Mouse (Mus musculus) brain, embryonic 14.5 days (tissue): Measurements from ENCODE around the gene Hoxb7. TPM values are rescaled to one million over a fixed set of nuclear protein-coding genes. Genes with fewer than 3 reads are reported as not detected.
A peak's percentile ranks its signal among the peaks of the same experiment; 100 is the strongest.

Source experiments
- DNase-seq: peaks from one replicate; pipeline ENCODE4 v3.0.0-alpha.2; 2011; ENCODE audit warnings: low read depth
- CTCF ChIP-seq: fragments of 200-500 bp; IDR thresholded peaks from 2 replicates; pipeline ENCODE4 v1.5.1; 2012; ENCODE audit warnings: inconsistent platforms, mild to moderate bottlenecking, moderate library complexity, borderline replicate concordance; ENCODE audit not compliant: insufficient read depth, insufficient read length; ENCODE audit errors: extremely low read depth
- POLR2A ChIP-seq: fragments of 200-500 bp; IDR thresholded peaks from 2 replicates; pipeline ENCODE4 v1.6.1; 2012; ENCODE audit warnings: mild to moderate bottlenecking, inconsistent platforms, borderline replicate concordance; ENCODE audit not compliant: poor library complexity, insufficient read depth, insufficient read length, severe bottlenecking; ENCODE audit errors: extremely low read depth
- polyA plus RNA-seq: library from polyadenylated mRNA; depleted of rRNA; stranded (reverse); fragments of >200 nt; gene quantifications from 2 replicates; pipeline ENCODE4 v1.2.3, GENCODE M21; 2012

Gene Hoxb7
- polyA plus RNA-seq, 1 experiment, result 2.4 TPM

GRCm38 (mm10) chr11:96306183-96306907 is 19.9 kb downstream of the Hoxb7 start:
- no peak for TF ChIP-seq POLR2A
- no peak for TF ChIP-seq CTCF
- no peak for DNase-seq

- TF ChIP-seq CTCF (no peak), POLR2A (no peak)
- no peak for DNase-seq
These were observed 20.5 kb downstream of the Hoxb7 start for GRCm38 (mm10) chr11:96306908-96307269.

- DNase-seq, result no peak
- TF ChIP-seq POLR2A (no peak), CTCF (no peak)
These were observed 22.3 kb downstream of the Hoxb7 start for GRCm38 (mm10) chr11:96308763-96309162.

GRCm38 (mm10) chr11:96309288-96309687 is 22.9 kb downstream of the Hoxb7 start:
- no peak for DNase-seq
- TF ChIP-seq POLR2A (no peak), CTCF (no peak)

GRCm38 (mm10) chr11:96310183-96310938 is 23.9 kb downstream of the Hoxb7 start:
- TF ChIP-seq CTCF (no peak), POLR2A (no peak)
- DNase-seq, result no peak

GRCm38 (mm10) chr11:96311097-96311496 is 24.7 kb downstream of the Hoxb7 start:
- no peak for TF ChIP-seq POLR2A
- no peak for TF ChIP-seq CTCF
- DNase-seq, result no peak

- DNase-seq, result peak; percentile 82
- TF ChIP-seq POLR2A, result no peak
- TF ChIP-seq CTCF, result peak; percentile 85
These were observed 25.3 kb downstream of the Hoxb7 start for GRCm38 (mm10) chr11:96311520-96312417.

GRCm38 (mm10) chr11:96313134-96313533 is 26.7 kb downstream of the Hoxb7 start:
- no peak for TF ChIP-seq POLR2A
- TF ChIP-seq CTCF, result no peak
- DNase-seq, result no peak

- no peak for DNase-seq
- TF ChIP-seq POLR2A, result no peak
- no peak for TF ChIP-seq CTCF
These were observed 27.5 kb downstream of the Hoxb7 start for GRCm38 (mm10) chr11:96313806-96314428.

GRCm38 (mm10) chr11:96314671-96315343 is 28.4 kb downstream of the Hoxb7 start:
- no peak for DNase-seq
- TF ChIP-seq CTCF (no peak), POLR2A (no peak)
